Mouse (Mus musculus): ENCODE data around the gene Chic2. TPM values are rescaled to one million over a fixed set of nuclear protein-coding genes. Genes with fewer than 3 reads are reported as not detected.

Gene Chic2
- polyA plus RNA-seq, 1 experiment from 2014 or later = 35.2 TPM

DNA sequence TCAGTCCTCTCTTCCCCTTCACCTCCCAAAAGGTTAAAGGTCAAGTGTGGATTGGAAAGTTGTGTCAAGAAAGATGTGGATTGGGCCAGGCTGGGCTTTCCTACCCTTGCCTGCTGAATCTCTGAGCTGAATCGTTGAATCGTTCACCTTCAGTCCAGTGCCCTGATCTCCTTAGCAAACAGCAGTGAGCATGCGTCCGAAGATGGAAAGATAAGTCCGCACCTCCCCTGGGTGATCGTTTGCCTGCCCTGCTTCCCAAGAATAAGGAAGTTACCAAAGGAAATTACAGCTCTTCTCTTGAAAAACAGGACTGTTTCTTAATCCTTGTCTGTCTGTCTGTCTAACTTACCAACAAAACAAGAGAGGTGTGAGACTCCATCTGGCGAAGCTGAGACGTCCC is 96.1 kb downstream of the Chic2 start:
- H3K4me3 ChIP-seq = no peak overlapping the region
- no peak overlapping the region for H3K4me2 ChIP-seq (replicated peaks)
- H3K27me3 ChIP-seq = peaks cover 3% of the 10 kb centered on the region; the same call in 1 of the 2 replicates
- 70% methylated on average over 8 of the region's 8 CpGs for WGBS
- no peaks in the 10 kb centered on the region for H3K36me3 ChIP-seq
- H3K4me1 ChIP-seq = peaks cover 6% of the 10 kb centered on the region
- no peak overlapping the region for H3K9ac ChIP-seq
- no peaks in the 10 kb centered on the region for H3K9me3 ChIP-seq
- no peak overlapping the region for H3K27ac ChIP-seq
- no peak for ATAC-seq (ENCODE audit: low FRiP score, low read depth)

Other genes with a start within 250 kb of the Chic2 start
- gene Gsx2, start 30.8 kb upstream of the Chic2 start, polyA plus RNA-seq (2015; fragmentation: Nextera tagmentation; extraction: Ambion mirVana) = not detected in 2 replicates
- 120 and 137 TPM in 2 replicates for gene Pdgfra, start 107.5 kb upstream of the Chic2 start, polyA plus RNA-seq (2015; fragmentation: Nextera tagmentation; extraction: Ambion mirVana)